Mouse (Mus musculus) ES-Bruce4 (cell line): ENCODE data around the gene Ocrl.

ENCODE experiments used
- CTCF ChIP-seq: IDR thresholded peaks from one replicate; pipeline ENCODE4 v1.8.1; 2011; ENCODE audit warnings: low read depth, low read length
- EP300 ChIP-seq: IDR thresholded peaks from 2 replicates; pipeline ENCODE4 v1.6.1; 2011; ENCODE audit warnings: low read depth, low read length; ENCODE audit not compliant: insufficient read depth
- POLR2A ChIP-seq: IDR thresholded peaks from one replicate; pipeline ENCODE4 v1.8.1; 2011; ENCODE audit warnings: low read length; ENCODE audit not compliant: insufficient read depth

DNA sequence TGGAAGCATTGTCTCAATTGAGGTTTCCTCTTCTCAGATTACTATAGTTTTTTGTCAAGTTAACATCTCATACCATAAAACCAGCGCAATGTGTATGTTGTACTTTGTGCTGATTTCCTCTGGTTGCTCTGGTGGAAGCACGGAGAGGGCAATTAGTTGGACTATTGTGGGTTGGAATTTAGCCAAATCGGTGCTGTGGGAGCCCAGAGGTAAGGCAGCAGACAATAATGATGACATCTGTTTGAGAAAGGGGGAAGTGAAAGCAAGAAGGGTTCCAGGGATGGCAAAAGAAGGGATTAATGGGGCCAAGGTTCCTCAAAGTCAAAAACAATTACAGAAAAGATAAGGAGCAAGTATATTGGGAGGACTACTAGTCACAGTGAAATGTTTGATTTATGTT is 15.8 kb downstream of the Ocrl start:
- TF ChIP-seq EP300 = no peak
- no peak for TF ChIP-seq CTCF
- no peak for TF ChIP-seq POLR2A
